Mouse (Mus musculus): ENCODE data around the gene Clip2. TPM values are rescaled to one million over a fixed set of nuclear protein-coding genes. Genes with fewer than 3 reads are reported as not detected.
A peak's percentile ranks its signal among the peaks of the same experiment; 100 is the strongest.

Clip2 gene
- 24.0 and 43.4 TPM in 2 replicates for polyA plus RNA-seq (2012; rRNA removed)

DNA sequence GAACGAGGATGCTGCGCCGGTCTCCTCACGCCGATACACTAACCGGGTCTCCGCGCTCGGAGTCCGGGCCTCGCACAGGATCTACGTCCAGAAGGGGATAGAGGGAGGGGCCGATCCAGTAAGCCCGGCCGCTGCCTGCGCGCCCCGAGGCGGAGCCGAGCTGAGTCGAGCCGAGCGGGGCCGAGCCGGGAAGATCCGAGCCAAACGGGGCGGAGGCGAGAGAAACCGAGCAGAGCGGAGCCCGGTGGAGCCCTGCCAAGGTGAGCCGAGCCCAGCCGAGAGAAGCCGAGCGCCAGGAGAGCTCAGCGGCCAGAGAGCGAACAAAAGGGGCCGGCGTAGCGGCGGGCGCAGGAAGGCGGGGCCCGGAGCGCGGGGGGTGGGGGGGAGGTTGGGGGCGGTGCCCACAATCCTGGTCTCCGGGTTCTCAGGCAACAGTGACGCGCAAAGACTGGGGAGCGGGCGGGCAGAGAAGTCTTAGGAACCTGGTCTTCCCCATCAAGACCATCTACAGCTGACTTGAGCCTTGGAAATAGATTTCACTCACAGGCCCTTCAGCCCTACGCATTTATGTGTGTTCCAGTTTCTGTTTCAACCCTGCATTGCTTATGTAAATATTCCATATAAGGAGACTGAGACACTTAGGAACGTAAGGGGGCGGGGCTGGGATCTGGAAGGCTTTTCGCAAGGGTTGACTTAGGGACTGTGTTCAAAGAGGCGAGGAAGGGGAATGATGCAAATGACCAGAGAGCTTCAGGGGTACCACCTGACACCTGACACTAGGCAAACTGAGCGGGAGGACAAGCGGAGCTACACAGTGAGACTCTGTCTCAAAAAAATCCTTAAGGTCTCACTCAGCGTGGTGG lies at the start of gene Clip2:
Gene Clip2 (minus strand): TSS at position 325 of the 863 bp plus-strand sequence.
- WGBS, result 3% methylated on average over 57 of the region's 61 CpGs

GRCm38 (mm10) chr5:134597711-134598110 lies 45.5 kb upstream of the Clip2 start:
- 83% methylated on average over 10 of the region's 10 CpGs for WGBS
- peaks cover 43% of the 10 kb centered on the region for H3K36me3 ChIP-seq (ENCODE audit: control insufficient read depth, insufficient read depth, low read length)
- TF ChIP-seq CTCF (IDR thresholded peaks at IDR 0.05; ENCODE audit: extremely low read depth, insufficient read length, insufficient replicate concordance, low read depth, low read length) (no peak), POLR2A (IDR thresholded peaks at IDR 0.05; ENCODE audit: low read depth, low read length) (no peak)
- no peaks in the 10 kb centered on the region for H3K27me3 ChIP-seq (ENCODE audit: control insufficient read depth, insufficient read depth, low read length)
- no peak overlapping the region for H3K27ac ChIP-seq (ENCODE audit: insufficient read depth, low read depth, low read length)
- H3K4me3 ChIP-seq (ENCODE audit: low read depth, low read length), result no peak overlapping the region
- no peaks in the 10 kb centered on the region for H3K4me1 ChIP-seq (ENCODE audit: control insufficient read depth, insufficient read depth, insufficient read length, low read length)

More for the DNA sequence above, at the start of gene Clip2:
- H3K4me1 ChIP-seq (ENCODE audit: control insufficient read depth, insufficient read depth, insufficient read length, low read length), result peaks cover 32% of the 10 kb centered on the region; the same call in 1 of the 2 replicates
- H3K27ac ChIP-seq (ENCODE audit: insufficient read depth, low read depth, low read length), result peak within 1 kb of the TSS; percentile 92
- H3K4me3 ChIP-seq (ENCODE audit: low read depth, low read length), result peak within 1 kb of the TSS; percentile 86
- no peaks in the 10 kb centered on the region for H3K27me3 ChIP-seq (ENCODE audit: control insufficient read depth, insufficient read depth, low read length)
- H3K36me3 ChIP-seq (ENCODE audit: control insufficient read depth, insufficient read depth, low read length), result no peaks in the 10 kb centered on the region
- TF ChIP-seq POLR2A (IDR thresholded peaks at IDR 0.05; ENCODE audit: low read depth, low read length) (peak; percentile 71; the same call in 1 of the 2 replicates), CTCF (IDR thresholded peaks at IDR 0.05; ENCODE audit: extremely low read depth, insufficient read length, insufficient replicate concordance, low read depth, low read length) (no peak)

- H3K27ac ChIP-seq (ENCODE audit: insufficient read depth, low read depth, low read length), result no peak overlapping the region
- 89% methylated on average over 9 of the region's 9 CpGs for WGBS
- H3K4me3 ChIP-seq (ENCODE audit: low read depth, low read length), result no peak overlapping the region
- no peaks in the 10 kb centered on the region for H3K4me1 ChIP-seq (ENCODE audit: control insufficient read depth, insufficient read depth, insufficient read length, low read length)
- no peaks in the 10 kb centered on the region for H3K27me3 ChIP-seq (ENCODE audit: control insufficient read depth, insufficient read depth, low read length)
- H3K36me3 ChIP-seq (ENCODE audit: control insufficient read depth, insufficient read depth, low read length), result peaks cover 50% of the 10 kb centered on the region
- no peak for TF ChIP-seq POLR2A (IDR thresholded peaks at IDR 0.05; ENCODE audit: low read depth, low read length)
- TF ChIP-seq CTCF (IDR thresholded peaks at IDR 0.05; ENCODE audit: extremely low read depth, insufficient read length, insufficient replicate concordance, low read depth, low read length), result no peak
Observed at GRCm38 (mm10) chr5:134593093-134593492, 40.9 kb upstream of the Clip2 start.

- TF ChIP-seq POLR2A (IDR thresholded peaks at IDR 0.05; ENCODE audit: low read depth, low read length) (no peak), CTCF (IDR thresholded peaks at IDR 0.05; ENCODE audit: extremely low read depth, insufficient read length, insufficient replicate concordance, low read depth, low read length) (no peak)
- no peaks in the 10 kb centered on the region for H3K27me3 ChIP-seq (ENCODE audit: control insufficient read depth, insufficient read depth, low read length)
- 85% methylated on average over 11 of the region's 11 CpGs for WGBS
- H3K4me3 ChIP-seq (ENCODE audit: low read depth, low read length), result no peak overlapping the region
- no peak overlapping the region for H3K27ac ChIP-seq (ENCODE audit: insufficient read depth, low read depth, low read length)
- no peaks in the 10 kb centered on the region for H3K4me1 ChIP-seq (ENCODE audit: control insufficient read depth, insufficient read depth, insufficient read length, low read length)
- peaks cover 46% of the 10 kb centered on the region for H3K36me3 ChIP-seq (ENCODE audit: control insufficient read depth, insufficient read depth, low read length)
Observed at GRCm38 (mm10) chr5:134592026-134592581, 39.9 kb upstream of the Clip2 start.

GRCm38 (mm10) chr5:134589900-134590299 lies 37.7 kb upstream of the Clip2 start:
- WGBS, result 76% methylated on average over 3 of the region's 3 CpGs
- peaks cover 34% of the 10 kb centered on the region for H3K36me3 ChIP-seq (ENCODE audit: control insufficient read depth, insufficient read depth, low read length)
- no peak overlapping the region for H3K4me3 ChIP-seq (ENCODE audit: low read depth, low read length)
- peak overlapping the region; percentile 65 for H3K27ac ChIP-seq (ENCODE audit: insufficient read depth, low read depth, low read length)
- H3K27me3 ChIP-seq (ENCODE audit: control insufficient read depth, insufficient read depth, low read length), result no peaks in the 10 kb centered on the region
- H3K4me1 ChIP-seq (ENCODE audit: control insufficient read depth, insufficient read depth, insufficient read length, low read length), result peaks cover 3% of the 10 kb centered on the region; the same call in 1 of the 2 replicates
- TF ChIP-seq CTCF (IDR thresholded peaks at IDR 0.05; ENCODE audit: extremely low read depth, insufficient read length, insufficient replicate concordance, low read depth, low read length) (no peak), POLR2A (IDR thresholded peaks at IDR 0.05; ENCODE audit: low read depth, low read length) (no peak)

DNA sequence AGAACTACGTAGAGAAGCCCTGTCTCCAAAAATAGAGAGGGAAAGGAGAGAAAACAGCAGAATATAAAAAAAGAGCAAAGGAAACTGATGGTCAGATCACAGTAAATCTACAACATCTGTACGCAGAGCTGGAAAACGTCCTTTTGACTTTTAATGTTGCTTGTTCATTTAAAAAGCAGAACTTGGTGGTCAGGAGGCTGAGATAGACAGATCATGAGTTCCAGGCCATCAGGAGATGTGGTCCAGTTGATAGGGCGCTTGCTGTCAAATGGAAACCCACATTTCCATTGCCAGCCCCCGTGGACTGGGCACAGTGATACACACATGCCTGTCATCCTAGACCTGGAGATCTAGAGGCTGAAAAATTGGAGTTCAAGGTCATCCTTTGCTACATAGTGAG lies 32.6 kb upstream of the Clip2 start:
- WGBS, result 80% methylated on average over 5 of the region's 5 CpGs

GRCm38 (mm10) chr5:134583884-134584213 lies 31.6 kb upstream of the Clip2 start:
- H3K36me3 ChIP-seq (ENCODE audit: control insufficient read depth, insufficient read depth, low read length), result peaks cover 9% of the 10 kb centered on the region; the same call in 1 of the 2 replicates
- H3K27me3 ChIP-seq (ENCODE audit: control insufficient read depth, insufficient read depth, low read length), result no peaks in the 10 kb centered on the region
- peaks cover 5% of the 10 kb centered on the region; the same call in 1 of the 2 replicates for H3K4me1 ChIP-seq (ENCODE audit: control insufficient read depth, insufficient read depth, insufficient read length, low read length)
- H3K4me3 ChIP-seq (ENCODE audit: low read depth, low read length), result no peak overlapping the region
- H3K27ac ChIP-seq (ENCODE audit: insufficient read depth, low read depth, low read length), result peak overlapping the region; percentile 54
- 17% methylated on average over 3 of the region's 3 CpGs for WGBS
- TF ChIP-seq CTCF (IDR thresholded peaks at IDR 0.05; ENCODE audit: extremely low read depth, insufficient read length, insufficient replicate concordance, low read depth, low read length), result no peak
- no peak for TF ChIP-seq POLR2A (IDR thresholded peaks at IDR 0.05; ENCODE audit: low read depth, low read length)

More for the DNA sequence above, 32.6 kb upstream of the Clip2 start:
- Histone ChIP-seq H3K27me3 (ENCODE audit: control insufficient read depth, insufficient read depth, low read length) (no peaks in the 10 kb centered on the region), H3K36me3 (ENCODE audit: control insufficient read depth, insufficient read depth, low read length) (peaks cover 9% of the 10 kb centered on the region; the same call in 1 of the 2 replicates), H3K4me3 (ENCODE audit: low read depth, low read length) (no peak overlapping the region), H3K4me1 (ENCODE audit: control insufficient read depth, insufficient read depth, insufficient read length, low read length) (peaks cover 5% of the 10 kb centered on the region; the same call in 1 of the 2 replicates), H3K27ac (ENCODE audit: insufficient read depth, low read depth, low read length) (no peak overlapping the region)
- TF ChIP-seq CTCF (IDR thresholded peaks at IDR 0.05; ENCODE audit: extremely low read depth, insufficient read length, insufficient replicate concordance, low read depth, low read length) (no peak), POLR2A (IDR thresholded peaks at IDR 0.05; ENCODE audit: low read depth, low read length) (no peak)
